Mouse (Mus musculus) gastrocnemius, postnatal 4 days (tissue): ENCODE results near the gene Sema3a. TPM values are rescaled to one million over a fixed set of nuclear protein-coding genes. Genes with fewer than 3 reads are reported as not detected.

Source experiments
- DNase-seq, 2 experiments: peaks; one replicate each; pipeline ENCODE4 v3.0.0; 2021 to 2022; ENCODE audit warnings: low spot score in 2 of 2, mixed read lengths in 2 of 2
- total RNA-seq, 2 experiments: library from RNA; stranded (reverse); gene quantifications; 2 replicates each; pipeline ENCODE4 v1.2.3; 2021

Gene Sema3a
- total RNA-seq, 2 experiments from 2014 or later: 19.7 to 20.3 TPM

GRCm38 (mm10) chr5:13318728-13319429 is 193.7 kb downstream of the Sema3a start:
- DNase-seq: no peak

GRCm38 (mm10) chr5:13320138-13320537 is 194.9 kb downstream of the Sema3a start:
- DNase-seq: no peak

GRCm38 (mm10) chr5:13327281-13327680 is 202.1 kb downstream of the Sema3a start:
- no peak for DNase-seq

GRCm38 (mm10) chr5:13331412-13331811 is 206.2 kb downstream of the Sema3a start:
- DNase-seq: no peak

- DNase-seq: no peak
These were observed 212.5 kb downstream of the Sema3a start for GRCm38 (mm10) chr5:13337665-13338064.

DNA sequence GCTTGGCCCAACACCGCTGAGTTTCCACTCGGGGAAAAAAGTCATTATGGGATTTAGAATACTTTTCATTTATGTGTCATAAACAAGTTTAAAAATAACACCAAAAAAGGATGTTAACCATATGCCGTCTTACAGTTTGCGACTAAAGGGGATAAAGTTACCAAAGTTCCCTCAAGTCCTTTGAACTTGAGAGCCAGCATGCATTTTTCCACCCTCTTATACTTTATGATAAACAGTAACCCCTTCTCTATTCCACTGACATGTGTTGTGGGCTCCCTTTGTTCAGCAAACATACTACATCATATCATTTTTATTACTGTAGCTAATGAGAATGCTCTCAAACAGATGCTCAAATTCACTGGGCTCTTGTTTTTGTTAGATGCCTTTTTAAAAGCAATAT is 221.9 kb downstream of the Sema3a start:
- DNase-seq: no peak

DNA sequence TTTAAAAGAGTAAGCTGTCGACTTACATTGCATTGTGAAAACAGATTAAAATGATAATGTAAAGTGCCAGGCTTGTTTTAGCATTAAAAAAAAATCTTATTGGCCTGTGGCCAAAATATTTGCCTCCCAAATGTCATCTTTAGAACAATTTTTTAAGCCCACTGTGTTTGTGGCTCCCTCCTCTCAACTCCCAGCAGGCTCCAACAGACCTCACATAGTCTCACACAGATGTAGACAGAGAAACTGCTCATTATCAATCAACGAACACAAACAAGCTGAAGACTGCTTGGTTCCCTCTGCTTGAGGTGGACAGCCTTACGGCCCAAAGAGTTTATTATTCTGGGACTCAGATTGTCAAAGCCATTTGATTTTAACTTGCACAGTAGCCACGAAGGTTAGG is 226.4 kb downstream of the Sema3a start:
- no peak for DNase-seq

- DNase-seq: no peak
These were observed 227.8 kb downstream of the Sema3a start for GRCm38 (mm10) chr5:13352995-13353394.

- no peak for DNase-seq
These were observed 228.3 kb downstream of the Sema3a start for GRCm38 (mm10) chr5:13353539-13353938.

- no peak for DNase-seq
These were observed 229.7 kb downstream of the Sema3a start for GRCm38 (mm10) chr5:13354913-13355312.

DNA sequence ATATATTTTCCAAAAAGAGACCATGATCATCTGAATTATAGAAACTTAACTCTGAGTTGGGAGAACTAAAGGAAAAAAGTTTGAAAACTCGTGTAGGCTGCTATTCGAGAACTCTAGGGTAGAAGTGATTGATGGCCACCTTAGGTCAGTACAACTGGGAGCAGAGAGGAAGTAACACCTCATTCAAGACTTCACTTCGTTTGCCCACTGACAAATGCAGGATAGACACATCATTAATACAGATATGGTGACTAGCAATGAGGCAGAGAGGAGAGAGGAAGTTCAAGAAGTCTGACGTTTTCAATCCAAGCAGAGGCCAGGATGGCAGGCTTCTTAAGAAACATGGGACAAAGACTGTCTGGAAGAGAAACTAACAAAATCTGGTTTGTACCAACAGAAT is 233.6 kb downstream of the Sema3a start:
- no peak for DNase-seq

DNA sequence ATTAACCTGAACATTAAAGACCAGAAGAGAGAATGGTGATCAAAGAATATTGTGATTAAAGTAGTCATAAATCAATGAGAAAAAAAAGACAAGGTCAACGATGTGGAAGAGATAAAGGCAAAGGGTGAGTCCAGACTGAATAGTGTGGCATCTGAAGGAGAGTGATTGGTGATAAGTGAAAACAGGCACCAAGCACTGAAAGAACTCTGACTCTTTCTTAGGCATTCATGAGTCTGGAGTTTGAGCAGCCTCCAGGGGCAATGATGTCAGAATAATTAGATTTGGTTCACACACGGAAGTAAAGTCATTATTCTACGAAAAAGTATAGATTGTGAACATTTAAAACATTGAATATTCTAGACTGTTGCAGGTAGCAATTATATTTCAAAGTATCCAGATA is 235.5 kb downstream of the Sema3a start:
- no peak for DNase-seq

- no peak for DNase-seq
These were observed 239.9 kb downstream of the Sema3a start for GRCm38 (mm10) chr5:13365108-13365507.

DNA sequence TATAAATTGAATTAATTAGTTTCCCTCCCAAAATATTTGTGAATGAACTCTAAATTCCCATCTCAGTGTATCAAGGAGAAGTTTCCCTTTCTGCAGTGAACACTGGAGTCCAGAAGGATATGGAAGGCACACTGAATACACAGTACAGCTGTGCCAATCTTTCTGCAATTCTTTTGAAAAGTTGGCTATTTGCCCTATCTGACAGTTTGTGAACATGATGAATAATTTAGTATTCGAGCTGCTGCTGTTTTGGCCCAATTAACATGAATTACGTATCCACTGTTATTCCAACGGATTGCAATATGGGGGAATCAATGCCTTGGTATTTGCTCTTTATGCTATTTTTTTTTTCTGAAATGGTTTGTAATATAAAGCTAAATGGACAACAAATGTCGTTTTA is 254.0 kb downstream of the Sema3a start:
- no peak for DNase-seq

DNA sequence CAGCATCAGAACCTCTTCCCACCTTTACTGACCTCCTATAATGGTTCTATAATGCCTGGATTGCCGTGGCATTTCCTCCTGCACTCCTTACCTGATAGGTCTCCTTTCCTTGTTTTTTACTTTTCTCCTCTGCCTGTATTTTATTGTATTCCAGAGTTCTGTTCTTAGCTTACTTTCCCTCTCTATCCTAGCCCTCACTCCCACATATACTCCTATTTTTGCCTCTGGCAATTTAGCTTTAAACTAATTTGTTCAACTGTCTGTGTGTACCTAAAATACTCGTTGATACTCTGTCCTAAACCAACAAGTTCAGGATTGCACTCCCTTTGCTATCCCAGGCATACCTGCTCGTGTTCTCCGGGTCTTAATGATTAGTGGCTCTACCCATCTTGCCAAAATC is 258.8 kb downstream of the Sema3a start:
- DNase-seq: no peak

DNA sequence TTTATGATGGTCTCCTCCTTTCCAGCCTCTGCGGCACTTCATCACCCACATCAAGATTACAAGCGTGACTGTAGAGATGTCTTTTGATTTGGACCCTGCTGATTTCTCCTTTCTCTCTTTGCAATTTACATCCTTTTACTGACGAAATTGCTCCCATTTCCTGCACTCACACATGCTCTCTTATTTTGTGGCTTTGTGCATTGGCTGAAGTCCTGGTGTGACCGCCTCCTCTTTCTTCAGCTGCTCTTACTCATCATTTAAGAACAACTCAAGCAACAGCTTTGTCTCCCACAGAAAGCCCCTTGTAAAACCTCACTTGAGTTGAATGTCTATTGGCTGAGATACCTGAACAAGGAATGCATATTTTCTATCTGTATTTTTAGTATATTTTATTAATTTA is 259.5 kb downstream of the Sema3a start:
- DNase-seq: no peak

GRCm38 (mm10) chr5:13386603-13387002 is 261.4 kb downstream of the Sema3a start:
- DNase-seq: no peak

- no peak for DNase-seq
These were observed 262.5 kb downstream of the Sema3a start for GRCm38 (mm10) chr5:13387679-13388078.

GRCm38 (mm10) chr5:13389995-13390394 is 264.8 kb downstream of the Sema3a start:
- no peak for DNase-seq

DNA sequence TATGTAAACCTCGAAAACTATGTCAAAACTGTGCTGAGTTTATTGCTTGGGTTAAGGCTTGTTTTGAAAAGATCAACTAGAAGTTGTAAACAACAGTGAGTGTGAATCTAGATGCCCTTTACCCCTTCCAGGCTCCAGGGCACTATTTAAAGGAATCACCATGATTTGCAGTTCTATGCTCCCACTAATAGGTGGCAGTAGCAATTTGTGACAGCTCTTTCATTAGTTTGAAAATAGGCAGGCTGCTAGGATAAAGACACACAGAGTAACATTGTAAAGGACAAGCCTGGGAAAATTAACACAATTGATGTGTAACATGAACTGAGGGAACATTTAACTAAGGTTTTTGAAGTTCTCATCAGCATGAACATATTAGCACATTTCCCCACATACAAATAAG is 280.2 kb downstream of the Sema3a start:
- DNase-seq: no peak

DNA sequence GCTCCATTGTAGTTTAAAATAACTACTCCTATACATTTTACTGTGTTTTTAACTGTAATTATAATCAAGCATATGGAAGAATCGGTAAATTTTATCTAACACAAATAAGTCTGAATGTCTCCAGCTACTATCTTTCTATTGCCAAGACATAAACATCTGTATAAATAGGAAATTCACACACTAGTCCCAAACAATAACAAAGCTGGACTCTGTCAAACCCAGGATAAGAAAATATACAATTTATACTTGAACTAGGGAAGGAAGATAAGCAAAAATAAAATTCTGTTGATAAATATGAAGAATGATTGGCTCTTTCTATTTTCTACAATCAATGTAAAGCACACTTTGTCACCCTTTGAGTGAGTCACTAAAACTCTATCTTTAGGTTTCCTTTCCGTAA is 280.9 kb downstream of the Sema3a start:
- DNase-seq: no peak

- DNase-seq: no peak
These were observed 286.7 kb downstream of the Sema3a start for GRCm38 (mm10) chr5:13411920-13412319.

GRCm38 (mm10) chr5:13413915-13414525 is 288.8 kb downstream of the Sema3a start:
- no peak for DNase-seq
